Mouse (Mus musculus) brain, embryonic 18.5 days (tissue): ENCODE measurements around the gene Ckm.

Experiments used
- DNase-seq: peaks from one replicate; pipeline ENCODE4 v3.0.0-alpha.2; 2012; ENCODE audit warnings: low read depth, low spot score

The Ckm gene

DNA sequence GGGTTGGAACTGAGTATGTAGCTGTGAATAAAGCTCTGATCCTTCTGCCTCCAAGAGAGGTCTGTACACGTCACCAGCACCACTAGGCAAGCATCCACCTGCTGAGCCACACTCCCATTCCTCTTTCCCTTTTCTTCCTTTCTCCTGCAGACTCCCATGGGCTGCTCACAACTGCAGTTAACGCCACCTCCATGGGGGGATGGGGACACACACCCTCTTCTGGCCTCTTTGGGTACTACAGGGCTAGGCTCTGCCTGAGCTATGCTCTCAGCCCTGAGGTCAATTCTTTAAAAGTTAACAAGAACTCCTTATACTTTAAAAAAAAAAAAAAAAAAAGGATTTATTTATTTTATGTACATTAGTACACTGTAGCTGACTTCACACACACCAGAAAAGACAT, 27.9 kb downstream of the Ckm start:
- DNase-seq = no peak

DNA sequence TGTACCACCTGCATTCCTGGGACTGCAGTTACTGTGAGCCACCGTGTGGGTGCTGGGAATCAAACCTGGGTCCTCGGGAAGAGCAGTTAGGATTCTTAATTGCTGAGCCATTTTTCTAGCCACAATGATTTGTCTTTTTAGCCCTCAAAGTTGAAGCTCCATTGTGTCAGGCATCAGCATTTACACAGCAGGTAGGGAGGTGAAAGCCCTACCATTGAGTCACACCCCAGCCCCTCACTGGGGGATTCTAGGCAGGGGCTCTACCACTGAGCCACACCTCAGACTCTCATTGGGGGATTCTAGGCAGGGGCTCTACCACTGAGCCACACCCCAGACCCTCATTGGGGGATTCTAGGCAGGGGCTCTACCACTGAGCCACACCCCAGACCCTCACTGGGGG, 31.7 kb downstream of the Ckm start:
- no peak for DNase-seq

GRCm38 (mm10) chr7:19437048-19437447, 32.5 kb downstream of the Ckm start:
- no peak for DNase-seq

GRCm38 (mm10) chr7:19441448-19442091, 37.0 kb downstream of the Ckm start:
- DNase-seq = no peak

DNA sequence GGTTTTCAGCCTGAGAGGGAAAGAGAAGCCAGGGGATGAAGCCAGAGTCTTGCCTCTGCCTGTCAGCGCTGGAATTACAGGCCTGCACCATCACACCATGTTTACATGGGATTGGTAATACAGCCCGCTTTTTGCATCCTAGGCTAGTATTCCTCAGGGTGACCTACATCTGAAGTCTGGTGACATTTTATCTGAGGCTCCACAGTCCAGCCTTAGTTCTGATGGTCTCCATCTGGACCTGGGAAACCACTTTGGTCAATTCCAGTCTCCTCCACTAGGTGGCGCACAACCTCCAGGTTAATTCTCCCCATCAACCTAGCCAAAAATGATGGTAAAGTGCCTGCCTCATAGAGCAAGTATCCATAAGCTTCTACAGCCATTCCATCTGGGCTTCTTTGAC, 38.8 kb downstream of the Ckm start:
- no peak for DNase-seq

DNA sequence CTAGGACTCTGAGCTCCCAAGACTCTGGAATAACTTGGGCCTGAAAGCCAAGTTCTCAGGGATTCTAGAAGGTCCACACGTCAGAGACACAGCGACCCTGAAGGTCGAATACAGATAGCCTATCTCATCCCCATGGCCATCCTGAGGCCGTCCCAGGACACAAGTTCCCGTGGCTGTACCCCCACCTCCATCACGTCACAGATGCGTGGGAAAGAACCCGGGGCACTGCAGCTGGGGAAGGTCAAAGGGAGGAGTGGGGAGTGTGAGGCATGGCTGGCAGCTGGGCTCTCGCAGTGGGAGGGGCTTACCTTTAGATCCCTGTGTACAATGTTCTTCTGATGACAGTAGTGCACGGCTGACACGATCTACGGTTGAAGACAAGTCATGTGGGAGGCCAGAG, 40.2 kb downstream of the Ckm start:
- DNase-seq = no peak

DNA sequence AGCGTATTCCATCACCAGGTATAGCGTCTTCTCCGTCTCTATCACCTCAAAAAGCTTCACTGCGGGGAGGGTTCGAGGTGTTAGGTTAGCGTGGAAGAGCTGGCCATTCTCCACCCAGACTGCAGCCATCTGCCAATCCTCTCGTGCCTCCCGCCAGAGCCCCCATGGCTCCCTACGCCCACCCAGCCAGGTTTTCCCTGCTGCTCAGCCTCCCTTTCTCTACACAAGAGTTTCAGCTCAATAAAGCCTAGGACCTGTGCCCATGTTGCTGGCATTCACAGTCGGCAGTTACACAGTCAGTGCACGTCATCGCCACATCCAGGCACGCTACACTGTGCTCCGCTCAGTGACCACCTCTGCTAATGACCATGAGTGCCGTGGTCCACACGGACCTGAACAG, 43.1 kb downstream of the Ckm start:
- no peak for DNase-seq

DNA sequence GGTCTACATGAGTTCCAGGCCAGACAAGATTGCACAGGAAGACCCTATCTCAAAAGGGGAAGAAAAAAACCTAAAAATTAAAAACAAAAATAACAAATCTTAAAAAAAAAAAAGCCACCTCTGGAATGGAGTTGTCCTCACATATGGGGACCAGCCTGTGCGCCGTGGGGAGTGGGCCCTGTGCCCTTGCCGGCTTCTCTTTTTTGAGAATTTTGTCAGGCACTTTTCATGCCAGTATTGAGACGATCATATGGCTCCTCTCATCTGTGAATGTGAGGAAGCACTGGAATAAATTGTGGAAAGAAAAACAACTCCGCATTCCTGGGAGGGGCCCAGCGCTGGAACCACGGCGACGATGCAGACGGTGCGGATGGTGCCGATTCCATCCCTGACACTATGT, 44.6 kb downstream of the Ckm start:
- DNase-seq = no peak

- no peak for DNase-seq
These were observed 50.6 kb downstream of the Ckm start for GRCm38 (mm10) chr7:19455186-19455585.

DNA sequence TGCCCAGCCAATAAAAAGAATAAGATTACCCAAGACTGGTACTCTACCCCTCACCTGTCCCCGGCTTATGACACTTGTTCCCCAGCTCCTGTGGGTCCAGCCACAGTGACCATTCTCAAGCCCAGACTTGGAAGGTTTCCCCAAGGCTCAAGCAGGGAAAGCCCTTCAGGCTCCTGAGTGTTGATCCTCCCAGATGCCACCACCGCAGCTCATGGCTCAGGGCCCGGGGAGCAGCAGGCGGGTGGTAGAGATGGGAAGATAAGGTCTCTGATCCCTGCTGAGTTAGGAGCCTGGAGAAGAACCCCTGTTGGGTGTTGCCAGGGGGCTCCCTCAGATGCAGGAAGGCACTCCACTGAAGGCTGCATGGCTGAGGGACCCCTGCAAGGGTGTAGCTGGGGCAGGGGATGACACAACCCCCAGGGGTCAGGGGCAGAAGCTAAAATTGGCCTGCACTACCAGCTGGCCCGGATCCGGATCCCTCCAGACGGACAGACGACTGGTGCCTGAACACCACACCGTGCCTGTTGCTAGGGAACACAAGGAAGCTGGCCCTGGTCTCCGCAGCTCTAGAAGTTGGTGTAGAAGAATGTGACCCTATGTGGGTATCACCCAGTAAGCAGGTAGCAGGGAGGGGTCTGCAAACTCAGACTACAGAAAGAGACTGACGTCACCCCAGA, 51.4 kb downstream of the Ckm start:
- no peak for DNase-seq

GRCm38 (mm10) chr7:19456628-19457027, 52.1 kb downstream of the Ckm start:
- no peak for DNase-seq

GRCm38 (mm10) chr7:19457414-19458071, 53.0 kb downstream of the Ckm start:
- no peak for DNase-seq

DNA sequence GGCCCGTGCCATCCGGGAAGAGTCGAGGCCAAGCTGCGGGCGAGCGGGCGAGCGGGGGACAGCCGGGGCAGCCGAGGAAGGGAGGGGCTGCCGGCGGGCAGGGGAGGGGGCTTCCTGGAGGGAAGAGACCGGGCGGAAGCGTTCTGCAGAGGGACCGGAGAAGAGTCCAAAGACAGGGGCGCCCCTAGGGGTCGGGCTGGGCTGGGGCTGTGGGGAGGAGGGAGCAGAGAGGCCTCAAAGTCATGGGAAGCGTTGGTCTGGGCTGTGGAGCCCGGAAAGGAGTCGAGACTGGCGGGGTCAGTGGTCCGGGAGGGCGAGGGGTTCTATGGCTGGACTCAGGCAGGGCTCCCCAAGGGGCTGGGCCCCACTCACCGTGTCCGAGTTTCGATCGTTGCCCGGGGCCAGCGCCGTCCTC, 53.5 kb downstream of the Ckm start:
- no peak for DNase-seq

DNA sequence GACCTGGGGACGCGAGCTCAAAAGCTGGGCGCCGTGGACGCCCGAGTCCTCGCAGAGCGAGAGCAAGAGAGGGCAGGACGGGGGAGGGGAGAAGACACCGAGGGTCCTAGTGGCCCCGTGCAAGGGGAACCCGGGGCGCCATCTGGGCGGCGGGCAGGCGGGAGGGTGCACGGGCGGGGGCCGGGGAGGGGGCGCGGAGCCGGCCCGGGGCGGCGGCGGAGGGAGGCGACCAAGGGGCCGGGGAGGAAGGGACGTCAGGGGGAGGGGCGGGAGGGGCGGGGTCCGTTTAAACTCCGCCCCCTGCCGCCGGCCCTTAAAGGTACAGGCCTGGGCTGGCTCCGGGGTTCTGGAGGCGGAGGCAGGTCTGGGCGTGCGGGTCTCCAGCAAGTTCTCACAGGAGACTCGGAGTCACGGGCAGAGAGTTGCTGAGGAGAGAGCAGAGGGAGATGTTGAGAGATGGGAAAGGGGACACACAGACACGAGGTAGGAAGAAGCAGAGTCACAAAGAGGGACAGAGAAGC, 54.1 kb downstream of the Ckm start, which contains the start of gene Mark4:
TSS of gene Mark4 (minus strand) at position 231 of the 521 bp plus-strand sequence.
- peak; percentile 70 for DNase-seq

GRCm38 (mm10) chr7:19459144-19459870, 54.7 kb downstream of the Ckm start:
- DNase-seq = no peak

DNA sequence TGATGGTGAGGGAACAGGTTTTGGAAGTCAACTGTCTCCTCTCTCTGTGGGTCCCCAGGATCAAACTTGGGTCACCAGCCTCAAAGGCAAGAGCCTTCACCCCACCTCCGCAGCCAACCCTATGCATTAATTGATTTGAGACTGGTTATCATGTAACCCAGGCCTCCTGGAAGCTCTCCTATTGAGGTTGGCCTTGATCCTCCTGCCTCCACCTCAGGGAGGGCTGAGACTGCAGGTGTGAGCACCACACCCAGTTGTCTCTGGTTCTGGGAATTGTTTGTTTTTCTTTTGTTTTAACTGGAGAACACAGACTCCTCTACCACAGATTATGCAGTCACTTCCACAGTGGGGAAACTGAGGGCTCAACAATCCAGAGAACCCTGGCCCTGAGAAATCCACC, 55.9 kb downstream of the Ckm start:
- no peak for DNase-seq

GRCm38 (mm10) chr7:19461488-19461887, 56.9 kb downstream of the Ckm start:
- no peak for DNase-seq

DNA sequence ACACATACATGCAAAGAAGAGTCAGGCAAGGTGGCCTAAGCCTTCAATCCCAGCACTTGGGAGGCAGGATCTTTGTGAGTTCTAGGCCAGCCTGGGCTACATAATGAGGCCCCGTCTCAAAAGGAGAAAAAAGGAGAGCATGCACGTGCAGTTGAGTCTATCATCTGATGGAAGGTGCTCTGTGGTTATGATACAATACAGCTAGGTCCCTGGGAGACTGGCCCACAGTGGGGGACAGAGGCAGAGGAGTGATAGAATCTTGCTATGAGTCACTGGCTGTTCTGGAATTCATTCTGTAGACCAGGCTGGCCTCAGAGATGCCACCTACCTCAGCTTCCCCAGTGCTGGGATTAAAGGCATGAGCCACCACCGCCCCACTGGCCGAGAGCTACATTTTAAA, 57.9 kb downstream of the Ckm start:
- no peak for DNase-seq

- no peak for DNase-seq
These were observed 58.4 kb downstream of the Ckm start, which contains the start of gene Exoc3l2 for GRCm38 (mm10) chr7:19462884-19463381. Exoc3l2 (plus strand) TSS chr7:19463331.

GRCm38 (mm10) chr7:19464367-19465307, 60.1 kb downstream of the Ckm start:
- DNase-seq = no peak
